Mouse (Mus musculus) activated CD4-positive, CD25-positive, alpha-beta regulatory T cell, adult 4 months (primary cell): ENCODE measurements around the gene Clasrp. TPM values are rescaled to one million over a fixed set of nuclear protein-coding genes. Genes with fewer than 3 reads are reported as not detected.

Source experiments
- ATAC-seq: one replicate; pipeline ENCODE4 v1.8.0; 2017
- polyA plus RNA-seq, 2 experiments: library from polyadenylated mRNA; unstranded; fragments of 100-300 nt; shearing (Covaris generic); gene quantifications; one replicate each; pipeline ENCODE4 v1.2.1; 2017

Clasrp gene
- polyA plus RNA-seq = 1 to 10 TPM; 8.4 to 9.7 TPM

GRCm38 (mm10) chr7:19603849-19604605 lies at the start of gene Clasrp:
Clasrp (minus strand) TSS chr7:19604486.
- ATAC-seq = peak; percentile 94

GRCm38 (mm10) chr7:19652614-19653013 lies 48.3 kb upstream of the Clasrp start:
- no peak for ATAC-seq

- ATAC-seq = no peak
These were observed 46.9 kb upstream of the Clasrp start for GRCm38 (mm10) chr7:19651063-19651786.

- no peak for ATAC-seq
These were observed 36.9 kb upstream of the Clasrp start for GRCm38 (mm10) chr7:19641223-19641622.

- no peak for ATAC-seq
These were observed 31.0 kb upstream of the Clasrp start for GRCm38 (mm10) chr7:19635074-19635827.

GRCm38 (mm10) chr7:19634591-19634990 lies 30.3 kb upstream of the Clasrp start:
- ATAC-seq = no peak

GRCm38 (mm10) chr7:19633855-19634254 lies 29.6 kb upstream of the Clasrp start:
- ATAC-seq = no peak

- ATAC-seq = no peak
These were observed 28.9 kb upstream of the Clasrp start for GRCm38 (mm10) chr7:19633197-19633596.

GRCm38 (mm10) chr7:19632720-19633119 lies 28.4 kb upstream of the Clasrp start:
- ATAC-seq = no peak

GRCm38 (mm10) chr7:19632275-19632674 lies 28.0 kb upstream of the Clasrp start:
- ATAC-seq = no peak

- ATAC-seq = peak; percentile 6
These were observed 25.1 kb upstream of the Clasrp start, which contains the start of gene Relb for GRCm38 (mm10) chr7:19629361-19629734. Relb (minus strand) TSS chr7:19629438.

- ATAC-seq = peak; percentile 86
These were observed 24.5 kb upstream of the Clasrp start for GRCm38 (mm10) chr7:19628536-19629360.

- no peak for ATAC-seq
These were observed 23.9 kb upstream of the Clasrp start for GRCm38 (mm10) chr7:19628192-19628535.

GRCm38 (mm10) chr7:19627721-19628120 lies 23.4 kb upstream of the Clasrp start:
- ATAC-seq = no peak

GRCm38 (mm10) chr7:19623433-19623832 lies 19.1 kb upstream of the Clasrp start:
- ATAC-seq = no peak

GRCm38 (mm10) chr7:19622241-19622640 lies 18.0 kb upstream of the Clasrp start:
- no peak for ATAC-seq

- ATAC-seq = no peak
These were observed 16.5 kb upstream of the Clasrp start for GRCm38 (mm10) chr7:19620811-19621210.

GRCm38 (mm10) chr7:19619004-19619801 lies 14.9 kb upstream of the Clasrp start:
- peak; percentile 86 for ATAC-seq

- ATAC-seq = no peak
These were observed 10.8 kb upstream of the Clasrp start for GRCm38 (mm10) chr7:19615036-19615577.

- no peak for ATAC-seq
These were observed 6.7 kb upstream of the Clasrp start for GRCm38 (mm10) chr7:19610969-19611368.

GRCm38 (mm10) chr7:19609641-19610332 lies 5.5 kb upstream of the Clasrp start:
- no peak for ATAC-seq
